Mouse (Mus musculus) erythroblast, embryonic 14.5 days (primary cell): Measurements from ENCODE around the gene 1110008P14Rik.

Experiments used
- GATA1 ChIP-seq: IDR thresholded peaks from 2 replicates; pipeline ENCODE4 v1.6.1; 2012; ENCODE audit warnings: low read length, inconsistent platforms, mixed read lengths
- TAL1 ChIP-seq: IDR thresholded peaks from 3 replicates; pipeline ENCODE4 v1.6.1; 2012; ENCODE audit warnings: low read length, inconsistent platforms, mixed read lengths

GRCm38 (mm10) chr2:32412742-32413531, 31.2 kb upstream of the 1110008P14Rik start:
- no peak for TF ChIP-seq TAL1
- no peak for TF ChIP-seq GATA1
